Mouse (Mus musculus): ENCODE data around the gene Gm6882.
"Not testable (repeated sequence)": the region's sequence is repeated elsewhere in the genome, so short reads cannot be mapped to it uniquely, and the experiment has no call there.

Gene Gm6882

DNA sequence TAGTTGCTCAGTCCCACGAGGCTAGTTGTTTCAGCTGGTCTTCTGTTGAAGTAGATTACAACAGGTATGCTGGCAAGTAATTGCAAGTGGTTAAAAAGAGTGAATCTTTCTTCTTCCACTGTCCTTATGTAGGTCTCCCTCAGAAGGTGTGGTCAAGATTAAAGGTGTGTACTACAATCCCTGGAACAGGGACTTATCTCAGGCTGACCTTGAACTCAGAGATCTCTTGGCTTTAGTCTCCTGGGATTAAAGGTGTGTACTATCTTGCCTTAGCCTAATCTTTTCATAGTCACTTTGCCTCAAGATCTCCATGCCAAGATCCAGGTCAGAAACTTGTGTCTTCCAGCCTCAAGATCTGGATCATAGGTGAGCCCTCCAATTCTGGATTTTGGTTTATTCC is at the start of gene Gm6882:
Gm6882 (minus strand) TSS at position 101 of the 400 bp plus-strand sequence.
- DNase-seq (ENCODE audit: inconsistent ontology term) = not testable (repeated sequence)
